Mouse (Mus musculus) erythroid progenitor cell, adult 5-6 weeks (primary cell): ENCODE data around the gene Bckdhb. TPM values are rescaled to one million over a fixed set of nuclear protein-coding genes. Genes with fewer than 3 reads are reported as not detected.
"Not testable (repeated sequence)": the region's sequence is repeated elsewhere in the genome, so short reads cannot be mapped to it uniquely, and the experiment has no call there.

Experiments used
- ATAC-seq: replicated peaks from 2 replicates; pipeline ENCODE4 v1.8.0; 2016; ENCODE audit warnings: moderate number of reproducible peaks, mild to moderate bottlenecking, moderate TSS enrichment, inconsistent platforms; ENCODE audit not compliant: poor library complexity, low FRiP score, severe bottlenecking
- total RNA-seq, 2 experiments: library from RNA; stranded (forward) in 1 of 2; stranded (reverse) in 1 of 2; fragments of 150-400 nt in 1 of 2; fragments of 186-747, 209-891 nt in 1 of 2; gene quantifications; 2 replicates each; pipeline versions ENCODE4 v1.2.3 to v1.2.4; 2015 to 2017; ENCODE audit warnings: low replicate concordance in 2 of 2

The Bckdhb gene
- total RNA-seq (2015; ENCODE audit: low replicate concordance): 5.0 TPM in 1 of 2 replicates, not detected in the other
- total RNA-seq (2017; ENCODE audit: low replicate concordance): not detected in 2 replicates

DNA sequence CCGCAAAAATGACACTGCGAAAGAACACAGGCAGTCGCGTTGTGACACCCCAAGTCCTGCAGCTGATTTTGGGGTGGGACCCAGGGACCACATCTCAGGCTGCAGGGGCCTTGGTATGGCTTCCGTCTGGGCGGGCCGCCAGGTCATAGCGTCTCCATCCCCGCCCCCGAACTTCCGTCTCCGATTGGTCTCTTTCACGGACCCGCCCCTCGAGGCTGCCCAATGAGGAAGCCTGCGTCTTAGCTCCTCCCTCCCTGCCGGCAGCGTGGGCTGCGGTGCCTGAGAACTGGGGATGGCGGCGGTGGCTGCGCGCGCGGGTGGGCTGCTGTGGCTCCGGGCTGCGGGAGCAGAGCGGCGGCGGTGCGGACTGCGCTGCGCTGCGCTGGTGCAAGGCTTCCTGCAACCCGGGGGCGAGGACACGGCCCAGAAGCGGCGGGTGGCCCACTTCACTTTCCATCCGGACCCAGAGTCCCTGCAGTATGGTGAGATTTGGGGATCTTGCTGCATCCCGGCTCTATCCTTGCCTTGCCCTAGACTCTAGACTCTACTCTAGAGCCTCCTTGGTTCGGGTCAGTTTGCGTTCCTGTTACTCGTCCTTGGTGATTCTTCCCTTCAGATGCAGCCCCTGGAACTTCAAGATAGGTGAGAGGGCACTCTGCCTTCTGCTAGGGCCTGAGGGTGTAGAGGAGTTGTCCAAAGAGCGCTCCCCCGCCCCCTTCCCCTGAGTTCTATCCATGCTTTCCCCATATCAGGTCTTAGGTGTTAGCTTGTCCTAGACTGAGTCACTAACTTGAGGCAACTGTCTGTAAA lies at the start of gene Bckdhb:
Gene Bckdhb (plus strand): TSS at position 268 of the 810 bp plus-strand sequence.
- peak; percentile 100 for ATAC-seq

DNA sequence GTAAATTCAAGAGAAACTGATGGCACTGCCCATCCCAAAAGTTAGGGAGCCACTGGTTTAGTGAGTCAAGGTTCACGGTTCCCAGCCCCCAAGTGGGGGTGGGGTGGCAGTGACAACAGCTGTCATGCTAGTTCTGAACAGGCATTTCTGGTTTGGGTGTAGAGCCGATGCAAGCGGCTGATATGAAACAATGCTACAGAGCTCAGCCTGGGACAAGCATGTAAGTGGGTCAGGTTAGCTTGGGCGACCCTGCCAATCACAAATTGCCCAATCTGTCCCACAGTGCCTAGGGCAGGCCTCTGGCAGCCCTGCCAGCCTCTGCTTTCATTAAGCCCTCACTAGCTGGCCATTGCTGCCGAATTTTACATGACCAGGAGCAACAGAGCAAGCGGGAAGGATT lies 42.8 kb upstream of the Bckdhb start:
- ATAC-seq: no peak

DNA sequence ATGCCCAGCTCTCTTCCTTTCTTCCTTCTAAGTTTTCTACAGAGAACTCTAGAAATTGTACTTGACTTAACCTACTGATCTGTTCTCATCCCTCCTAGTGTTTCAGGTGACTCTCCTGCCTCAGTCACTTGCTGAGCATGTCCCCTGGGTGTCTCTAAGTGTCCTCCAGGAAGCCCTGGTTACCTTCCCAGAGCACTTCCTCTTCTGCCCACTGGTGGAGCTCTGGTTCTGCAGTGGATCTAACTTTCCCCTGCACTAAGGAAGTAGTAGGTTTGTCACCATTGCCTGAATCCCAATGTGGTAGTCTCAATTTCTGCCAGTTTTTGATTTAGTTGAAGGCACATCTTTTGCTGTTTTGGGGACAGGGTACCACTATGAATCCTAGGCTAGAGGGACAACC lies 38.8 kb upstream of the Bckdhb start:
- ATAC-seq: no peak

DNA sequence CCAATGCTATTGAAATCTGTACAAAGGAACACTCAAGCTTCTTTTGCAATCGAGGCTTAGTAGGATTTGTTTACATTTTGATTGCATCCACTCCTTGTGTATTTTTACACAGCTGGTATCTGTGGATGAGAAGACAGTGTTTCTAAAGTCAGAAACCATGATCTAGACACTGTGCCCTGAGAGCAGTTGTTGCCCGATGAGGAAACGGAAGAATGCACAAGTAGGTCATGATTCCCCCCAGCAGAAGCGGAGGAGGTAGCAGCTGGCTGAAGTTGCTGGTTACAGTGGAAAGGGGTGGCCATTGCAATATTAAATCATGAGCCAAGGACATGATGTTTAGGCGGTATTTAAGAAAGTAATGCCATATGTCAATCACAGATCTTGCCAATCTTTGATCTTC lies 36.7 kb upstream of the Bckdhb start:
- no peak for ATAC-seq

DNA sequence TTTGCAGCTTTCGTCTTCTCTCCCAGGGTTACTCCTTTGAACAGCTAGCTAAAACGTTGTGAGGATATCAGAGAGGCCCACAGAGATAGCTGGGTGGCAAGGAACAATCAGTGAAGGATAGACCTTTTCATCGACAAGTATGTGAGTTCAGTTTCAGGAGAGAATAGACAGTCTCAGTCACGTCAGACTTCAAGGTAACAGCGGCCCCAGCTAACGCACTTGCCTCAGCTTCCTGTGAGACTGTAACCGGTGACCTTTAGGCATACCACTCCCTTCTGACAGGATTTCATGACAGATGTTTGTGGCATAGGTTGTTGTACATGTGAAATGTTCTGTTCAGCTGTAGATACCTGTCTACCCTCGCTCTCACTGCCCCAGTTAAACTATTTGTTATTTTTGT lies 31.9 kb upstream of the Bckdhb start:
- ATAC-seq: no peak

DNA sequence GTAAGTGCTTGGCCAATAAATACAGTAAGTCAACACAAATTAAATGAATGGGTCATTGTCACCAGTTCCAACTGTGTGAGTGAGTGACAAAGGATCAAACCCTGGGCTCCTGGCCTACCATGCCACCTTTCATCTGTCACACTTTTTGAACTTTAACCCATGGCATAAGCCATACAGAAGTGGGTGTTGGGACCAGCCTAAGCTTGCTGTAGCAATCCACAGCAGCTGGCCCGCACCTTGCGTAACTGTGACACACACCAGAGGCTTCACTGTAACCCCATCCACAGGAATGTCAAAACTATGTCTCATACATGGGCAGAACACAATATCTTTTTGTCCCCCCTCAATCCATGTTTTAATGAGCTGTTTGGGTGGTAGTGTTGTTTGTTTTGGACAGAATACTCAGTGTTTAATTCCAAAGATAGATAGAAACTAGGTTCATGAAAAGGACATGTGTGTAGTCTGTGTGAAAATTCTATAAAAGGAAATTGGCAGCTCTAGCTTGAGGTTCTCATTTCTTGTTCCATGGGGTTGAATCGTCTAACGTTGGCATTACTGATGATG lies 31.1 kb upstream of the Bckdhb start:
- ATAC-seq: no peak

- ATAC-seq: no peak
These were observed 22.9 kb upstream of the Bckdhb start for GRCm38 (mm10) chr9:83902086-83902485.

DNA sequence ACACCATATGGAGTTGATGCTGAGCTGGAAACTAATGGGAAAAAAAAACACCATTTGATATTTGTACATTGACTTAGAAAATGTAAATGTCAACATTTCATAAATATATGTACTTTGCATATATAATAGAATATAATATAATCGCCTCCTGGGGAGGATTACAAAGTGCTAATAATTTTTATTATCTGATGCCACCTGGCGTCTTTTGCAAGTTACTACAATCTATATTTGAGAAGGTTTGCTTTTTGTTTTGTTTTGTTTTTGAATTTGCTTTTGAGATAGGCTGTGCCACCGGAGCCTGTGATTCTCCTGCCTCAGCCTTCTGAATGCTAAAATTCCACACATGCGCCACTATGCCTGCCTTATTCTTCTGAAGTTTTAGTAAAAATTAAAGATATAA lies 19.1 kb upstream of the Bckdhb start:
- ATAC-seq: no peak

DNA sequence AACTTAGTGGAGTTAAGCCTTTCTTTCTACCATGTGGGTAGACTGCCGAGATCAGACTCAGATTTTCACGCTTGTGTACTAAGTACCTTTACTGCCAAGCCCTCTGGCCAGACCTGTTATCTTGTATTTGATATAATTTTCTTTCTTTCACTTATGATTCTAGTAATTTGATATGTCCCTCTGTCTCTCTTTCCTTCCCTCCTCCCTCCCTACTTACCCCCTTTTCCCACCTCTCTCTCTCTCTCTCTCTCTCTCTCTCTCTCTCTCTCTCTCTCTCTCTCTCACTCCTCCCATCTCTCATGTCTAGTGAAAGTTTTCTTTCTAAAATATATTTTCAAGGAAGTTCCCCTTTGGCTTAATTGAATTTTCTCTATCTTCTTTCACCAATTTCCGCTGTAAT lies 17.9 kb upstream of the Bckdhb start:
- ATAC-seq: no peak

- ATAC-seq: no peak
These were observed 15.1 kb upstream of the Bckdhb start for GRCm38 (mm10) chr9:83909836-83910235.

DNA sequence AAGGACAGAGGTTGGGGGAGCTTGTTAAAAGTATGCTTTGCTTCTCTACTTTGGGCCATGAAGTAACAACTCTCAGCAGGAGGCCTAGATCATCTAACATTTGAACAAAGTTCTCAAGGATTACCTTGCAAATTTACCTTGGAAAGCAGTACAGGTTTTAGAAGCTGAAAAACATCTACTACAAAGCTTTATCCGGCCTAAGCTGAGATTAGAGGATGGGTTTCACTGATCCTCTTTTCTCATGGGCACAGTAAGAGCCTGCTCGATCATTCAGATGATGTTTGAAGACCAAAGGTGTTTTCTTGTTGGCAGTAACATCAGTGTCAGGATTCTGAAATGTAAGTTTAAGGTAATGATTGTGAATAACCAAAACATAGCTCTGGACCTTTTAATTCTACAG lies 14.0 kb upstream of the Bckdhb start:
- ATAC-seq: no peak

- no peak for ATAC-seq
These were observed 2.9 kb upstream of the Bckdhb start for GRCm38 (mm10) chr9:83922076-83922475.

DNA sequence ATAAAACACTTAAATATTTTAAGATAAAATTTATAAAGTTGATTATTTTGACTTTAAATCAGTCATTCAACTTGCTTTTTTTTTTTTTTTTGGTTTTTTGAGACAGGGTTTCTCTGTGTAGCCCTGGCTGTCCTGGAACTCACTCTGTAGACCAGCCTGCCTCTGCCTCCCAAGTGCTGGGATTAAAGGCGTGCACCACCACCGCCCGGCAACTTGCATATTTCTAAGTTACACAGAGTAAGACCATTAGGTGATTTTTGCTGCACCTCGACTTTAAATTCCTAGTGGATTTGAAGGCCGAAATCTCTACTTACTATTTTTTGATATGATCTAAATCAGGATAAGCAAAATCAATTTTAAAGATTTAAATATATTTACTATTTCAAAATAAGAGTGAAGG lies 589 bp upstream of the Bckdhb start:
- no peak for ATAC-seq

GRCm38 (mm10) chr9:83925688-83926041 lies 720 bp downstream of the Bckdhb start:
- ATAC-seq: no peak

DNA sequence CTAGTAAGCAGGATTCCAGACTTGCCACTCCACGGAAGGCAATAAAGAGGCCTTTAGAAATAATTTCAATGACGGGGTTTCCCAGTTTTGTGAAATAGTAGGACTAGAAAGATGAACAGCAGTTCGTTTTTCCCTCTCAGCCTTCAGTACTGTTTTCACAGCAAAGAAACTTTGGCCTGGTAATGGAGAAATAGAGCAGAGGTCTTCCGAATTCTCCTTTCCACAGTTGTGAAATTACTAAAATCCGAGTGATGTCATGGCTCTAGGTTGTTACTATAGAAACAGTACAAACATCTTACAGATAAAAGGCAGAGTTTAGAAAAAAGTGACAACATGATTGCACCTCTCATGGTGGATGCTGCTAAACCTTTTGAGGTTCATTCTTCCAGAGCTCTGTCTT lies 1.4 kb downstream of the Bckdhb start:
- ATAC-seq: no peak

DNA sequence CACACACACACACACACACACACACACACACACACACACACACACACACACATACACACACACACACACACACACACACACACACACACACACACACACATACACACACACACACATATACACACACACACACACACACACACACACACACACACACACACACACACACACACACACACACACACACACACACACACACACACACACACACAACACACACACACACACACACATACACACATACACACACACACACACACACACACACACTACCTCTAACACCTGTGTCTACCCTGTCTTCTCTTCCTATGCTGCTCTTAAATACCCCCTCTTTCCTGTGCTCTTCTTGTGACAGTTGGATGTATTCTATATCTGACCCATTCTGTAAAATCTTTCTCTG lies 14.6 kb downstream of the Bckdhb start:
- ATAC-seq: not testable (repeated sequence)

GRCm38 (mm10) chr9:83940016-83940415 lies 15.1 kb downstream of the Bckdhb start:
- ATAC-seq: no peak

DNA sequence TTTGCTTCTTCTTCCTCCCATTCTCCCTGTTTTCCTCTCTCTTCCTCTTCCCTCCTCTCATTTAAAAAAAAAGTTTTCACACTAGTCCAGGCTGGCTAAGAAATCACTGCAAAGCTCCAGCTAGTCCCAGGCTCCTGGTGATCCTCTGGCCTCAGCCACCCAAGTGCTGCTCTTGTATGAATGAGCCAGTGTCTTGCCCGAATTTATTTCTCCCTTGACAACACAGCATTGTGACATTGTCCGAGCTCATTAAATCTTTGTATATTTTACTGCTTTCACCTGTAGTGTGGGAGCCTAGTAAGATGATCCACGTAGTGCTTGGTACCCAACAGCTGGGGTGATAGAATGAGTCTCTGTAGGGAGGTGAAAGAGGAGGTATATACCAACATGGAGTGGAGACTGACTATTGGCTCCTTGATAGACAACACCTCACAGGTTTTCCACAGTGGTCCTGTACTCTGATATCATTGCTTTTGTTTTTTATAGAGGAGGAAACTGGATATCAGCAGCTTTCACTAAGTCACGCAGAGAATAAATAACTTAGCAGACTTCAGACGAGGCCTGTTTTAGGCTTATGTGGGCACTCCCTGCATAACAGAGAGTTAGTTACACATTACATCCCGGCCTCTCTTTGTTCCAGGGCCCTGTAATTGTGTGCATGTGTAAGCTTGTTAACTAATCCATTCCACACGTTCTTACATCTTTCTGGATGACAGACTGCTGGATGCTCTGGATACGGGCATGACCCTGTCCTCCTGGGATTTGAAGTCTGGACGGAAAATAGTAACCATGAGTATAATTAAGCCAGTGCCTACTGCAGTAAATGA lies 15.8 kb downstream of the Bckdhb start:
- no peak for ATAC-seq

GRCm38 (mm10) chr9:83951336-83951735 lies 26.4 kb downstream of the Bckdhb start:
- ATAC-seq: no peak

GRCm38 (mm10) chr9:83956632-83957314 lies 31.8 kb downstream of the Bckdhb start:
- peak; percentile 65; the same call in 1 of the 2 replicates for ATAC-seq
